14 mouse cellular contexts compared by ENCODE assay signal in genomic region chr11:103865346-103865745, GRCm38 (mm10).
"Had no signal": no experiment of that assay in that cellular context is flagged by ENCODE, and none has a peak within 500 bp of the region (broad histone marks: within the 10 kb centered on the region; RNA-seq: fewer than 3 reads in every experiment).

No protein-coding gene starts in this region.

- DNase-seq: gastrocnemius, adult 2 months; gastrocnemius, postnatal 10 days; gastrocnemius, postnatal 25 days; heart, adult 11 months; heart, adult 2 months; heart, postnatal 14 days; heart, postnatal 36 days; kidney, adult 11 months; kidney, adult 2 months; kidney, adult 9 months; kidney, postnatal 14 days; kidney, postnatal 4 days; liver; liver, embryonic 13.5 days had no signal
